Mouse (Mus musculus) ES-E14 (cell line): ENCODE measurements around the gene Mpig6b. TPM values are rescaled to one million over a fixed set of nuclear protein-coding genes. Genes with fewer than 3 reads are reported as not detected.

Source experiments
- DNase-seq: peaks from one replicate; pipeline ENCODE4 v3.0.0-alpha.2; 2013; ENCODE audit warnings: low read depth, low spot score
- H3K27ac ChIP-seq: 2 replicates; pipeline ENCODE4 v1.5.1; 2012; ENCODE audit warnings: low read depth, mild to moderate bottlenecking, low read length, moderate library complexity, mixed read lengths; ENCODE audit not compliant: poor library complexity, insufficient read depth, severe bottlenecking
- H3K36me3 ChIP-seq: 2 replicates; pipeline ENCODE4 v1.6.1; 2012; ENCODE audit warnings: mild to moderate bottlenecking, low read length, moderate library complexity, mixed read lengths; ENCODE audit not compliant: control insufficient read depth, poor library complexity, insufficient read depth, severe bottlenecking
- H3K4me1 ChIP-seq, 2 experiments: fragments of 150-350 bp in 1 of 2; sonication (generic) in 1 of 2; 2 replicates each; pipeline ENCODE4 v1.6.1; 2012; ENCODE audit warnings: low read length in 2 of 2, mild to moderate bottlenecking in 1 of 2, mixed read lengths in 1 of 2; ENCODE audit not compliant: control insufficient read depth in 2 of 2, insufficient read depth in 2 of 2, poor library complexity in 1 of 2
- H3K4me3 ChIP-seq, 2 experiments: fragments of 150-350 bp in 1 of 2; sonication (generic) in 1 of 2; 2 replicates each; pipeline ENCODE4 v1.5.1; 2012; ENCODE audit warnings: low read length in 2 of 2, low read depth in 1 of 2, mild to moderate bottlenecking in 1 of 2, mixed read lengths in 1 of 2; ENCODE audit not compliant: insufficient read depth in 1 of 2, poor library complexity in 1 of 2, severe bottlenecking in 1 of 2
- H3K9ac ChIP-seq: 2 replicates; pipeline ENCODE4 v1.6.1; 2012; ENCODE audit warnings: low read depth, mild to moderate bottlenecking, low read length, mixed read lengths; ENCODE audit not compliant: poor library complexity, insufficient read depth, severe bottlenecking
- H3K9me3 ChIP-seq: fragments of 150-350 bp; sonication (generic); 2 replicates; pipeline ENCODE4 v1.6.1; 2012; ENCODE audit warnings: low read depth, mild to moderate bottlenecking, low read length; ENCODE audit not compliant: control insufficient read depth, insufficient read depth
- CHD2 ChIP-seq: IDR thresholded peaks from 2 replicates; pipeline ENCODE4 v1.6.1; 2014; ENCODE audit warnings: mild to moderate bottlenecking, low read depth, low read length, inconsistent platforms
- HCFC1 ChIP-seq: IDR thresholded peaks from 2 replicates; pipeline ENCODE4 v1.6.1; 2012; ENCODE audit warnings: low read length, inconsistent platforms, borderline replicate concordance; ENCODE audit not compliant: insufficient read depth
- MAFK ChIP-seq: IDR thresholded peaks from 2 replicates; pipeline ENCODE4 v1.6.1; 2014; ENCODE audit warnings: mild to moderate bottlenecking, low read depth, low read length, inconsistent platforms; ENCODE audit not compliant: insufficient read depth
- ZC3H11A ChIP-seq: IDR thresholded peaks from 2 replicates; pipeline ENCODE4 v1.6.1; 2012; ENCODE audit warnings: low read depth, mild to moderate bottlenecking, inconsistent platforms, low read length, borderline replicate concordance
- ZNF384 ChIP-seq: IDR thresholded peaks from 2 replicates; pipeline ENCODE4 v1.6.1; 2012; ENCODE audit warnings: low read depth, low read length, inconsistent platforms
- in situ Hi-C, 2 experiments: fragments of 600-800 bp; cut with MboI; formaldehyde crosslinking; loops; one replicate each; pipeline ENCODE4 v1.15.1; 2025; ENCODE audit warnings: low sequenced_read_pairs in 2 of 2, inconsistent platforms in 1 of 2; ENCODE audit not compliant: unreplicated experiment in 2 of 2
- total RNA-seq: library from RNA; depleted of rRNA; stranded (reverse); fragments of 300-350 nt; gene quantifications from 2 replicates; pipeline ENCODE4 v1.2.3, GENCODE M21; 2012

Gene Mpig6b
- total RNA-seq, 1 experiment = not detected

DNA sequence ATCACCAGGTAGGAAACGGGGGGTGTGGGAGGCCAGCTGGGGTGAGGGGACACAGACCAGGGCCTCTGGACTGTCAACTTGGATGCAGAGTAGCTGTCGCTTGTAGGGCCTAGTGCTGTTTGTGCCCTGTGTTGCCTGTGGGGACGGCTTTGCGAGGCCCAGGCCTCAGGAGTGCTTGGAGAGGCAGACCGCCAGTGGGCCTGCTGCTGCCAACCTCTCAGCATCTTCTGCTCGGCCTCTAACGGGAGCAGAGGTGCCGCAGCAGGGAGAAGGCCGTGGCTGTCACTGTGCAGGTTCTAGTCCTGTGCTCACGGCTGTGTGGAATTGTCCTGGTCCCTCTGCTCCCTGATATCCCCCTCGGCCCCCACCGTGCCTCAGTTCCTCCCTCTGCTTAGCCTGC is 30.6 kb upstream of the Mpig6b start:
- Histone ChIP-seq H3K4me3 (no peak overlapping the region), H3K9ac (no peak overlapping the region), H3K36me3 (peaks cover 21% of the 10 kb centered on the region; the same call in 1 of the 2 replicates), H3K9me3 (no peaks in the 10 kb centered on the region), H3K27ac (no peak overlapping the region), H3K4me1 (peaks cover 0 to 8% of the 10 kb centered on the region in 2 experiments; a peak in 1 of 4 replicates)
- in situ Hi-C loops = no loop called here
- DNase-seq = no peak
- no peak for TF ChIP-seq ZC3H11A
- no peak for TF ChIP-seq CHD2
- TF ChIP-seq HCFC1 = no peak
- TF ChIP-seq ZNF384 = no peak
- no peak for TF ChIP-seq MAFK

DNA sequence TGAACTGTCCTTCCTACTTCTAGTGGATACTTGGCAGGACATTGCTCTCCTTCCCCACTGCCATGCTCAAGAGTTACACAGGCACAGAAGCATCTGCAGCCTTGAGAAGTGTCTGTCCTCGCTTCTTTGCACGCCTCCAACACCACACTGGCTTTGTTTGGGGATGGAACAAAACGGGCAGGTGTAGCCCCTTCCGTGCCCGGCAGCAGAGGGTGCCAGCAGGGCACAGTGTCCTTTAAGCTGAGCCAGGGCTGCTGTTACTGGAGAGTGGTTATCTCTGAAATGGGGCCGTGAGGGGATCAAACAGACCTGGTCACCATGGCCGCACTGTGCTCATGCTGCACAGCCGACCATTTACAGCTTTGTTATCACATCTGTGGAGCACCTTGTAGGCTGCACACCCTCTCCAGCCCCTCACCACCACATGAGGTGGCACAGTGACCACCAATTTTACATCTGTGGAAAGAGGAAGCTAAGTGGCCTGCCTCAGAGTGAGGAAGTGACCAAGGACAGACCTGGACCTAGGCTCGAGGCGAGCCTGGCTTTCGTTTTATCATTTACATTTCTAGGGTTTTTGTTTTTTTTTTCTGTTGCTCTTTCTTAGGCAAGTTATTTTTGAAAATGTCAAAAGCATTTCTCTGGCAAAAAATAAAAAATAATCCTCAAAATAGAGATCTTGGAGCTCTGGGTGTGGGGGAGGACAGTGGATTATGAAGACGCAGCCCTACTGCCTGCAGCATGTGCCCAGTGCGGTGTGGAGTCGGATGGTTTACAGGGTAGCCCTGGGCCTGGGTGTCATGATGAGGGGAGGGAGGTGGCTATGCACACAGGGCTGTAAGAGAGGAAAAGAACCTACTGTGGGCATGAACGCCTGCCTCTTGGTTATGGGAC is 28.7 kb upstream of the Mpig6b start:
- no peaks in the 10 kb centered on the region for H3K9me3 ChIP-seq
- in situ Hi-C loops = no loop called here
- TF ChIP-seq ZC3H11A = no peak
- TF ChIP-seq HCFC1 = no peak
- no peak for TF ChIP-seq MAFK
- no peak for TF ChIP-seq ZNF384
- TF ChIP-seq CHD2 = no peak
- no peak overlapping the region for H3K27ac ChIP-seq
- no peak overlapping the region for H3K4me3 ChIP-seq
- no peak for DNase-seq
- H3K36me3 ChIP-seq = peaks cover 16% of the 10 kb centered on the region; the same call in 1 of the 2 replicates
- H3K9ac ChIP-seq = no peak overlapping the region
- H3K4me1 ChIP-seq = peaks cover 0 to 4% of the 10 kb centered on the region in 2 experiments; a peak in 1 of 4 replicates

DNA sequence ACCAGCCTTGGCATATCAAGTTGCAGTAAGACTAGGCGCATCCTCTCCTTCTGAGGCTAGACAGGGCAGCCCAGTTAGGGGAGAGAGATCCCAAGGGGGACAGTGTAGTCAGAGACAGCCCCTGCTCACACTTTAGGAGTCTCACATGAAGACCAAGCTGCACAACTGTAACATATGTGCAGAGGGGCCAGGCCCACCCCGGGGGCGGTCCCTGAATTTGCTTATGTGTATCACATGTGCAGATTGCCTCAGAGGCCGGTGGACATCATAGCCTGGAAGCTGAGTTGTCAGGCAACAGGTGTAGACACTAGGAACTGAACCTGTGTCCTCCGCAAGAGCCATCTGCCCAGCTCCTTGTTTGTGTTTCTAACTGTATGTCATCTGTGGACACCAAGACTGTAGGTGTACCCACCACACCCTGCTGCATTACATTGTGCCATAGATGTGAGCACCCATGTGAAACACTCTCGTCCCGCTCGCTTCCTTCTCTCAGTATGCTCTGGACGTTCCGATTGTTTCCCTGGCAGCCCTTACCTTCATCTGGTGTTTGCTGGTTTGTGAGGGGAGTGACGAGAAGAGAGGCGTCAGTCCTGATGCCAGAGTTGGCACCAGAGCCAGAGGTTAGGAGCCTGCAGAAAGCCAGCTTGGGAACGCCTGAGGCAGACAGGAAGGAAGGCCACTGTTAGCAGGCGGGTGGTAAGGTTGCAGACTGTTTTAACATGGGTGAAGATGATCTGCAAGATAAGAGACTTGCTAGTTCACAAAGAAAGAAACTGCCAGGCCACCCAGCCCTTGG is 26.6 kb upstream of the Mpig6b start:
- no peak for DNase-seq
- H3K36me3 ChIP-seq = peaks cover 12% of the 10 kb centered on the region; the same call in 1 of the 2 replicates
- H3K27ac ChIP-seq = no peak overlapping the region
- H3K9ac ChIP-seq = no peak overlapping the region
- in situ Hi-C loops = no loop called here
- no peaks in the 10 kb centered on the region for H3K9me3 ChIP-seq
- TF ChIP-seq ZNF384 (no peak), HCFC1 (no peak), ZC3H11A (no peak), MAFK (no peak), CHD2 (no peak)
- peaks cover 0 to 2% of the 10 kb centered on the region in 2 experiments; a peak in 1 of 4 replicates for H3K4me1 ChIP-seq
- H3K4me3 ChIP-seq = no peak overlapping the region

DNA sequence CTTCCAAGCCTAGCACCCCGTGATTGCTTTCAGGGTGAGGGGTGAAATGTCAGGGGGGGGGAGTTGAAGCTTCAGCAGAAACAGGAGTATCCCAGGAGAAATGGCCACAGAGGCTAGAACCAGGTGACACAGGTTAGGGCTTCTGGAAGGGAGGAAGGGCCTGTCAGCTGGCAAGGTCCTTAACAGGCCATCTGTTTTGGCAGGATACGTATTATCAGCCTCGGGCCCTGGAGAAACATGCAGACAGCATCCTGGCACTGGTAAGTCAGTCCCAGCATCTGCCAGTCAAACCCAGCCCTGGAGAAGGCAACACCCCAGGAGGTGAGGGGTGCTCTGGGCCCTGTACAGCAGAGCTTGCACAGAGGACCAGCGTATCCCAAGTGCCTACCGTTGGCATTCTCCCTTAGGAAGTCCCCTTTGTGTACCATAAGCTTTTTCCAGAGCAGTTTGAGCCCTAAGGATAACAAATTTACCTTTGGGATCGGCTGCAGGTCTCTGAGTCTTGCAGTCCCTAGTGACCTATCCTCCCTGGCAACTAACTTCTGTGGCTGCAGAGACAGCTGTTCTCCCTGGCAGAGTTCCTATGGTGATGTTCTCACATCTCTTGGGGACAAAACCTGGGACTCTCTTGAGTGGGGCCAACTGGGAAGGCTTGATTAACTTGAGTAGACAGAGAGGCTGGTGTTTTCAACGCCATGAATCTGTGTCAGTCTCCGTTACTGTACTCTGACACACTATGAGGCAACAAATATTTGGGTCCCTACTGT is 24.4 kb upstream of the Mpig6b start:
- in situ Hi-C loops = no loop called here
- Histone ChIP-seq H3K4me1 (peaks cover 0 to 2% of the 10 kb centered on the region in 2 experiments; a peak in 1 of 4 replicates), H3K9me3 (no peaks in the 10 kb centered on the region), H3K36me3 (peaks cover 8% of the 10 kb centered on the region; the same call in 1 of the 2 replicates), H3K9ac (no peak overlapping the region), H3K27ac (no peak overlapping the region), H3K4me3 (peak overlapping the region in 1 of 2 experiments; percentile 74; a peak in 2 of 4 replicates)
- no peak for DNase-seq
- TF ChIP-seq MAFK = no peak
- TF ChIP-seq CHD2 = no peak
- no peak for TF ChIP-seq HCFC1
- no peak for TF ChIP-seq ZNF384
- no peak for TF ChIP-seq ZC3H11A
